Mouse (Mus musculus) neural tube, embryonic 12.5 days (tissue): ENCODE results near the gene Sema5a. TPM values are rescaled to one million over a fixed set of nuclear protein-coding genes. Genes with fewer than 3 reads are reported as not detected.

Source experiments
- ATAC-seq: fragments of 200-750 bp; cut with Nextera tagmentation; 2 replicates; pipeline ENCODE4 v1.8.0; 2017; ENCODE audit warnings: low read depth, mild to moderate bottlenecking, moderate TSS enrichment, moderate library complexity; ENCODE audit not compliant: low FRiP score
- H3K27ac ChIP-seq: fragments of 300-500 bp; sonication (generic); 2 replicates; pipeline ENCODE4 v1.5.1; 2016
- H3K27me3 ChIP-seq: fragments of 300-500 bp; sonication (generic); replicated peaks from 2 replicates; pipeline ENCODE4 v1.6.1; 2016; ENCODE audit warnings: mild to moderate bottlenecking
- H3K36me3 ChIP-seq: fragments of 300-500 bp; sonication (generic); 2 replicates; pipeline ENCODE4 v1.6.1; 2016; ENCODE audit warnings: mild to moderate bottlenecking
- H3K4me1 ChIP-seq: fragments of 300-500 bp; sonication (generic); 2 replicates; pipeline ENCODE4 v1.6.1; 2016
- H3K4me2 ChIP-seq: fragments of 300-500 bp; sonication (generic); replicated peaks from 2 replicates; pipeline ENCODE4 v1.6.1; 2016; ENCODE audit warnings: mild to moderate bottlenecking
- H3K4me3 ChIP-seq: fragments of 300-500 bp; sonication (generic); 2 replicates; pipeline ENCODE4 v1.5.1; 2016
- H3K9ac ChIP-seq: fragments of 300-500 bp; sonication (generic); 2 replicates; pipeline ENCODE4 v1.6.1; 2016; ENCODE audit warnings: mild to moderate bottlenecking
- H3K9me3 ChIP-seq: fragments of 300-500 bp; sonication (generic); 2 replicates; pipeline ENCODE4 v1.6.1; 2016; ENCODE audit warnings: mild to moderate bottlenecking
- WGBS: fragments of 180-500 bp; shearing (Covaris S2); methylation state at CpG from one replicate; pipeline ENCODE4 v1.1.7; 2016; 5-methylcytosine and 5-hydroxymethylcytosine counted together
- polyA plus RNA-seq: library from polyadenylated mRNA; unstranded; fragments of >200 nt; fragmentation: Nextera tagmentation; extraction: Ambion mirVana; gene quantifications from 2 replicates; pipeline ENCODE4 v1.2.1, GENCODE M21; 2016

Gene Sema5a
- polyA plus RNA-seq, 1 experiment from 2014 or later: 8.8 TPM

GRCm38 (mm10) chr15:32343544-32343943, 98.9 kb downstream of the Sema5a start:
- Histone ChIP-seq H3K4me2 (no peak overlapping the region), H3K9ac (no peak overlapping the region), H3K4me3 (no peak overlapping the region), H3K27ac (no peak overlapping the region), H3K9me3 (no peaks in the 10 kb centered on the region), H3K27me3 (no peaks in the 10 kb centered on the region), H3K4me1 (peaks cover 2% of the 10 kb centered on the region; the same call in 1 of the 2 replicates), H3K36me3 (no peaks in the 10 kb centered on the region)
- 87% methylated on average over 5 of the region's 5 CpGs for WGBS
- no peak for ATAC-seq

GRCm38 (mm10) chr15:32347315-32347714, 102.7 kb downstream of the Sema5a start:
- no peak for ATAC-seq
- Histone ChIP-seq H3K4me1 (no peaks in the 10 kb centered on the region), H3K4me3 (no peak overlapping the region), H3K9ac (no peak overlapping the region), H3K36me3 (no peaks in the 10 kb centered on the region), H3K9me3 (no peaks in the 10 kb centered on the region), H3K27me3 (no peaks in the 10 kb centered on the region), H3K27ac (no peak overlapping the region), H3K4me2 (no peak overlapping the region)
- 81% methylated on average over 5 of the region's 5 CpGs for WGBS

GRCm38 (mm10) chr15:32349276-32349675, 104.7 kb downstream of the Sema5a start:
- H3K4me2 ChIP-seq: no peak overlapping the region
- 0 out of 2 replicates have a peak, but pooled peaks cover 2% of the 10 kb centered on the region for H3K4me1 ChIP-seq
- no peak overlapping the region for H3K9ac ChIP-seq
- 93% methylated on average over 5 of the region's 5 CpGs for whole genome bisulfite sequencing
- H3K27me3 ChIP-seq: no peaks in the 10 kb centered on the region
- H3K4me3 ChIP-seq: no peak overlapping the region
- no peaks in the 10 kb centered on the region for H3K9me3 ChIP-seq
- no peak for ATAC-seq
- no peaks in the 10 kb centered on the region for H3K36me3 ChIP-seq
- H3K27ac ChIP-seq: no peak overlapping the region

GRCm38 (mm10) chr15:32352995-32353394, 108.4 kb downstream of the Sema5a start:
- Histone ChIP-seq H3K27me3 (no peaks in the 10 kb centered on the region), H3K4me2 (no peak overlapping the region)
- WGBS: 38% methylated on average over 8 of the region's 8 CpGs

GRCm38 (mm10) chr15:32353513-32353912, 108.9 kb downstream of the Sema5a start:
- H3K4me1 ChIP-seq: 0 out of 2 replicates have a peak, but pooled peaks cover 2% of the 10 kb centered on the region
- H3K27me3 ChIP-seq: no peaks in the 10 kb centered on the region
- H3K36me3 ChIP-seq: no peaks in the 10 kb centered on the region
- 24% methylated on average over 5 of the region's 5 CpGs for WGBS
- no peak overlapping the region for H3K27ac ChIP-seq
- no peaks in the 10 kb centered on the region for H3K9me3 ChIP-seq
- no peak overlapping the region for H3K9ac ChIP-seq
- peak; percentile 13; the same call in 1 of the 2 replicates for ATAC-seq
- H3K4me2 ChIP-seq: no peak overlapping the region
- no peak overlapping the region for H3K4me3 ChIP-seq

More at GRCm38 (mm10) chr15:32352995-32353394, 108.4 kb downstream of the Sema5a start:
- no peak overlapping the region for H3K9ac ChIP-seq
- 0 out of 2 replicates have a peak, but pooled peaks cover 2% of the 10 kb centered on the region for H3K4me1 ChIP-seq
- no peak overlapping the region for H3K27ac ChIP-seq
- H3K36me3 ChIP-seq: no peaks in the 10 kb centered on the region
- H3K9me3 ChIP-seq: no peaks in the 10 kb centered on the region
- H3K4me3 ChIP-seq: no peak overlapping the region
- no peak; the same call in 1 of the 2 replicates for ATAC-seq

GRCm38 (mm10) chr15:32356805-32357204, 112.2 kb downstream of the Sema5a start:
- H3K36me3 ChIP-seq: no peaks in the 10 kb centered on the region
- no peak overlapping the region for H3K4me3 ChIP-seq
- H3K4me2 ChIP-seq: no peak overlapping the region
- no peak for ATAC-seq
- no peaks in the 10 kb centered on the region for H3K9me3 ChIP-seq
- H3K4me1 ChIP-seq: 0 out of 2 replicates have a peak, but pooled peaks cover 2% of the 10 kb centered on the region
- no peak overlapping the region for H3K9ac ChIP-seq
- no peak overlapping the region for H3K27ac ChIP-seq
- no peaks in the 10 kb centered on the region for H3K27me3 ChIP-seq
- WGBS: 88% methylated on average over 5 of the region's 5 CpGs

GRCm38 (mm10) chr15:32367841-32368240, 123.2 kb downstream of the Sema5a start:
- 72% methylated on average over 4 of the region's 4 CpGs for WGBS
- H3K27me3 ChIP-seq: no peaks in the 10 kb centered on the region
- no peak for ATAC-seq
- H3K4me2 ChIP-seq: no peak overlapping the region
- H3K4me3 ChIP-seq: no peak overlapping the region
- H3K9me3 ChIP-seq: no peaks in the 10 kb centered on the region
- no peak overlapping the region for H3K27ac ChIP-seq
- H3K4me1 ChIP-seq: no peaks in the 10 kb centered on the region
- H3K36me3 ChIP-seq: no peaks in the 10 kb centered on the region
- no peak overlapping the region for H3K9ac ChIP-seq

GRCm38 (mm10) chr15:32370914-32371313, 126.3 kb downstream of the Sema5a start:
- no peak for ATAC-seq
- H3K27me3 ChIP-seq: no peaks in the 10 kb centered on the region
- no peak overlapping the region for H3K4me2 ChIP-seq
- no peak overlapping the region for H3K27ac ChIP-seq
- H3K4me3 ChIP-seq: no peak overlapping the region
- H3K36me3 ChIP-seq: no peaks in the 10 kb centered on the region
- 85% methylated on average over 6 of the region's 6 CpGs for WGBS
- H3K9me3 ChIP-seq: no peaks in the 10 kb centered on the region
- no peaks in the 10 kb centered on the region for H3K4me1 ChIP-seq
- H3K9ac ChIP-seq: no peak overlapping the region

- no peak overlapping the region for H3K4me2 ChIP-seq
- H3K4me1 ChIP-seq: no peaks in the 10 kb centered on the region
- no peak overlapping the region for H3K4me3 ChIP-seq
- ATAC-seq: no peak
- no peaks in the 10 kb centered on the region for H3K27me3 ChIP-seq
- no peak overlapping the region for H3K9ac ChIP-seq
- no peak overlapping the region for H3K27ac ChIP-seq
- H3K9me3 ChIP-seq: no peaks in the 10 kb centered on the region
- H3K36me3 ChIP-seq: no peaks in the 10 kb centered on the region
- WGBS: 78% methylated on average over 6 of the region's 6 CpGs
Observed at GRCm38 (mm10) chr15:32371385-32371784, 126.8 kb downstream of the Sema5a start.

GRCm38 (mm10) chr15:32376326-32376725, 131.7 kb downstream of the Sema5a start:
- whole genome bisulfite sequencing: 91% methylated on average over 5 of the region's 5 CpGs
- ATAC-seq: no peak

GRCm38 (mm10) chr15:32377781-32378180, 133.2 kb downstream of the Sema5a start:
- Histone ChIP-seq H3K27ac (no peak overlapping the region), H3K9ac (no peak overlapping the region), H3K4me1 (no peaks in the 10 kb centered on the region), H3K9me3 (no peaks in the 10 kb centered on the region), H3K4me2 (no peak overlapping the region), H3K4me3 (no peak overlapping the region), H3K36me3 (no peaks in the 10 kb centered on the region), H3K27me3 (no peaks in the 10 kb centered on the region)
- 94% methylated on average over 3 of the region's 3 CpGs for WGBS
- ATAC-seq: no peak

More at GRCm38 (mm10) chr15:32376326-32376725, 131.7 kb downstream of the Sema5a start:
- H3K27ac ChIP-seq: no peak overlapping the region
- H3K4me1 ChIP-seq: no peaks in the 10 kb centered on the region
- H3K4me2 ChIP-seq: no peak overlapping the region
- no peak overlapping the region for H3K9ac ChIP-seq
- no peaks in the 10 kb centered on the region for H3K27me3 ChIP-seq
- no peak overlapping the region for H3K4me3 ChIP-seq
- H3K36me3 ChIP-seq: no peaks in the 10 kb centered on the region
- no peaks in the 10 kb centered on the region for H3K9me3 ChIP-seq

GRCm38 (mm10) chr15:32380311-32380710, 135.7 kb downstream of the Sema5a start:
- H3K4me3 ChIP-seq: no peak overlapping the region
- ATAC-seq: no peak
- no peak overlapping the region for H3K4me2 ChIP-seq
- H3K27me3 ChIP-seq: no peaks in the 10 kb centered on the region
- no peaks in the 10 kb centered on the region for H3K36me3 ChIP-seq
- H3K9me3 ChIP-seq: no peaks in the 10 kb centered on the region
- H3K27ac ChIP-seq: no peak overlapping the region
- no peak overlapping the region for H3K9ac ChIP-seq
- H3K4me1 ChIP-seq: no peaks in the 10 kb centered on the region
- 85% methylated on average over 3 of the region's 3 CpGs for WGBS

- Histone ChIP-seq H3K9ac (no peak overlapping the region), H3K27ac (no peak overlapping the region), H3K4me3 (no peak overlapping the region), H3K36me3 (no peaks in the 10 kb centered on the region), H3K4me2 (no peak overlapping the region), H3K9me3 (no peaks in the 10 kb centered on the region), H3K4me1 (no peaks in the 10 kb centered on the region), H3K27me3 (no peaks in the 10 kb centered on the region)
- 85% methylated on average over 4 of the region's 4 CpGs for WGBS
- no peak for ATAC-seq
Observed at GRCm38 (mm10) chr15:32382930-32383481, 138.4 kb downstream of the Sema5a start.
